Mouse (Mus musculus) heart, adult 2 months (tissue): ENCODE data around the gene Olfr1417.

Source experiments
- CTCF ChIP-seq: fragments of 200-600 bp; IDR thresholded peaks from 2 replicates; pipeline ENCODE4 v1.8.1; 2022; ENCODE audit warnings: antibody characterized with exemption, mild to moderate bottlenecking, moderate library complexity
- POLR2A ChIP-seq: fragments of 200-500 bp; IDR thresholded peaks from 2 replicates; pipeline ENCODE4 v1.6.1; 2011; ENCODE audit warnings: mild to moderate bottlenecking, low read depth, low read length, control low read depth; ENCODE audit not compliant: insufficient read depth

DNA sequence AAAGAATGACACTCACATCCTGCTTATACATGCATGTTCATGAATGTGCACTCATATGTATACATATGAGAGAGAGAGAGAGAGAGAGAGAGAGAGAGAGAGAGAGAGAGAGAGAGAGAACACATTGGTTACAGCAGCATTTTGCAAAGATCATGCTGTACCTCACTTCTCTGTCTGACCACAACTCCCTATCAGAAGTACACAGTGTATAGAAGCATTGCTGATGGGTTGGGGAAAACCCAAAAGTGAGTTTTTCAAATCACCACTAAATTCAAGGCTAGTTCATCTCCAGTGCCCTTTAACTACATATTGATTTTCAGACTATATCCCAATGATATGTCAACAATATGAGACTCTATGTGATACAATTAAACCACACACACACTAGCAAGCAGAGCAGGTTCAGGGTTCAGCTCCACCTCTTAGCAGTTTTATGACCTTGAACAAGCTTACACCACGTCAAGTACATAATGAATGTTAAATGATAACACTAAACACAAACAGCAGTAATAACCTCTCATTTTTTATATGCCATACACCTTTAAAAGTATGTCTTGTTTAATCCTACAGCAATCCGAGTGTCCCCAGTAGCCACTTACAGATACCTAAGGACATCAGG is 45.2 kb downstream of the Olfr1417 start:
- TF ChIP-seq CTCF = no peak
- TF ChIP-seq POLR2A = no peak
